Mouse (Mus musculus) CH12.LX (cell line): Measurements from ENCODE around the gene Nppc. TPM values are rescaled to one million over a fixed set of nuclear protein-coding genes. Genes with fewer than 3 reads are reported as not detected.

ENCODE experiments used
- DNase-seq: peaks from one replicate; pipeline ENCODE4 v3.0.0-alpha.2; 2013; ENCODE audit errors: extremely low read depth
- H3K27ac ChIP-seq: 2 replicates; pipeline ENCODE4 v1.5.1; 2012; ENCODE audit warnings: low read depth, mild to moderate bottlenecking, control low read depth, moderate library complexity; ENCODE audit not compliant: insufficient read depth
- H3K27me3 ChIP-seq: replicated peaks from 2 replicates; pipeline ENCODE3; 2012; ENCODE audit warnings: inconsistent platforms
- H3K36me3 ChIP-seq, 2 experiments: replicated peaks in 1 of 2; 2 replicates each; pipeline versions ENCODE3 to v1.6.1; 2012; ENCODE audit warnings: inconsistent platforms in 1 of 2, low read length in 1 of 2, mild to moderate bottlenecking in 1 of 2, mixed read lengths in 1 of 2, moderate library complexity in 1 of 2; ENCODE audit not compliant: control insufficient read depth in 1 of 2, insufficient read depth in 1 of 2
- H3K4me1 ChIP-seq, 2 experiments: 2 replicates each; pipeline ENCODE4 v1.6.1; 2012; ENCODE audit warnings: inconsistent platforms in 1 of 2, moderate library complexity in 1 of 2; ENCODE audit not compliant: insufficient read depth in 2 of 2, control insufficient read depth in 1 of 2
- H3K4me2 ChIP-seq: 2 replicates; pipeline ENCODE4 v1.6.1; 2012; ENCODE audit warnings: low read depth, mild to moderate bottlenecking, control low read depth; ENCODE audit not compliant: poor library complexity, insufficient read depth, severe bottlenecking
- H3K4me3 ChIP-seq, 3 experiments: fragments of 150-350 bp in 1 of 3; sonication (generic) in 1 of 3; replicated peaks in 1 of 3; 2 replicates each; pipeline versions ENCODE3 to v1.5.1; 2011 to 2012; ENCODE audit warnings: low read depth in 2 of 3, low read length in 2 of 3, mild to moderate bottlenecking in 2 of 3, moderate library complexity in 2 of 3, control low read depth in 1 of 3, improper control_type of control experiment in 1 of 3, inconsistent platforms in 1 of 3, mixed read lengths in 1 of 3; ENCODE audit not compliant: poor library complexity in 1 of 3
- H3K79me2 ChIP-seq: replicated peaks from 2 replicates; pipeline ENCODE4 v1.6.1; 2012; ENCODE audit warnings: mild to moderate bottlenecking, moderate library complexity; ENCODE audit not compliant: control insufficient read depth, poor library complexity, insufficient read depth, severe bottlenecking; ENCODE audit errors: extremely low read depth
- H3K9ac ChIP-seq: 2 replicates; pipeline ENCODE4 v1.6.1; 2012; ENCODE audit warnings: low read depth, mild to moderate bottlenecking, control low read depth, moderate library complexity; ENCODE audit not compliant: insufficient read depth
- H3K9me3 ChIP-seq: replicated peaks from 2 replicates; pipeline ENCODE3; 2012; ENCODE audit warnings: low read length, inconsistent platforms, mixed read lengths
- CTCF ChIP-seq, 2 experiments: IDR thresholded peaks in 1 of 2; conservative IDR thresholded peaks in 1 of 2; 2 replicates each; pipeline ENCODE4 v1.5.1; 2011 to 2012; ENCODE audit warnings: low read depth in 2 of 2, low read length in 2 of 2, improper control_type of control experiment in 1 of 2, inconsistent platforms in 1 of 2, mild to moderate bottlenecking in 1 of 2, moderate library complexity in 1 of 2
- E2F4 ChIP-seq: IDR thresholded peaks from 2 replicates; pipeline ENCODE4 v1.6.1; 2011; ENCODE audit warnings: low read depth, low read length, improper control_type of control experiment; ENCODE audit not compliant: insufficient replicate concordance
- MAFK ChIP-seq: IDR thresholded peaks from 2 replicates; pipeline ENCODE4 v1.6.1; 2011; ENCODE audit warnings: low read length, improper control_type of control experiment; ENCODE audit not compliant: insufficient replicate concordance
- NELFE ChIP-seq: IDR thresholded peaks from 2 replicates; pipeline ENCODE4 v1.6.1; 2011; ENCODE audit warnings: low read depth, low read length, improper control_type of control experiment
- NRF1 ChIP-seq: IDR thresholded peaks from 2 replicates; pipeline ENCODE4 v1.6.1; 2014; ENCODE audit warnings: low read depth, mild to moderate bottlenecking, inconsistent platforms, low read length, improper control_type of control experiment, moderate library complexity
- TBP ChIP-seq: conservative IDR thresholded peaks from 2 replicates; pipeline ENCODE4 v1.6.1; 2011; ENCODE audit warnings: low read depth, low read length, improper control_type of control experiment
- TCF12 ChIP-seq: IDR thresholded peaks from 2 replicates; pipeline ENCODE4 v1.6.1; 2014; ENCODE audit warnings: low read depth, mild to moderate bottlenecking, inconsistent platforms, low read length, improper control_type of control experiment
- ZNF384 ChIP-seq: IDR thresholded peaks from 2 replicates; pipeline ENCODE4 v1.6.1; 2012; ENCODE audit warnings: low read depth, low read length, improper control_type of control experiment, inconsistent platforms
- dilution Hi-C: fragments of 300-500 bp; cut with MboI; formaldehyde crosslinking; loops from 2 replicates; pipeline ENCODE4 v1.14.3; 2020; ENCODE audit warnings: low sequenced_read_pairs; ENCODE audit not compliant: extremely low pct_unique_long_range_greater_than_20kb, extremely low pct_ligation_motif_present
- in situ Hi-C: fragments of 300-500 bp; cut with MboI; formaldehyde crosslinking; loops from 3 replicates; pipeline ENCODE4 v1.14.3; 2019; ENCODE audit warnings: low sequenced_read_pairs, low pct_ligation_motif_present, low pct_unique_long_range_greater_than_20kb, mixed read lengths
- polyA plus RNA-seq: library from polyadenylated mRNA; unstranded; fragments of >175 nt; gene quantifications from 2 replicates; pipeline ENCODE4 v1.2.1, GENCODE M21; 2012; ENCODE audit warnings: low read depth; ENCODE audit not compliant: insufficient read length
- total RNA-seq, 2 experiments: library from RNA; depleted of rRNA; stranded (reverse); fragments of 300-350 nt in 1 of 2; fragments of >200 nt in 1 of 2; gene quantifications; 2 replicates each; pipeline ENCODE4 v1.2.3; 2012 to 2014

Gene Nppc
- total and polyA plus RNA-seq, 3 experiments, result 0.13 TPM; not detected in 2

DNA sequence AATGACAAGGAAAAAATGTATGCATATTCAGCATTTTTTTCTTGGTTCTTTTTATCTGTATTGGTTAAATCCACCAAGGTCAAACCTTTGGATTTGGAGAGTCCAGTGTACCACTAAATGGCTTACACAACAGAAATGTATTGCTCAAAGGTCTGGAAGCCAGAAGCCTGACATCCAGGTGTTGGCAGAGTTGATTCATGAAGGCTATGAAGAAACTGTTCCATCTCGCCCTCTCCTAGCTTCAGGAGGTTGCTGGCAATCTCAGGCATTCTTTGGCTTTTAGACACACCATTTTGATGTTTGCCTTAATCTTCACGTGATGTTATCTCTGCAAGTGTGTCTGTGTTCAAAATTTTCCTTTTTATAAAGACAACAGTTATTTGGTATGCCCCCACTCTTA, 41.7 kb upstream of the Nppc start:
- peaks cover 0 to 2% of the 10 kb centered on the region in 2 experiments for H3K36me3 ChIP-seq
- no peak overlapping the region for H3K4me3 ChIP-seq
- no peak overlapping the region for H3K4me2 ChIP-seq
- no peaks in the 10 kb centered on the region for H3K79me2 ChIP-seq
- in situ Hi-C loops, result no loop called here
- no peaks in the 10 kb centered on the region for H3K4me1 ChIP-seq
- DNase-seq, result no peak
- H3K27ac ChIP-seq, result no peak overlapping the region
- no peaks in the 10 kb centered on the region for H3K27me3 ChIP-seq
- H3K9me3 ChIP-seq, result no peaks in the 10 kb centered on the region
- TF ChIP-seq E2F4, result no peak
- 0 out of 2 replicates have a peak, but pooled peaks have one; percentile 16 for TF ChIP-seq MAFK
- TF ChIP-seq, all 38 proteins: peak for 1
- dilution Hi-C loops, result no loop called here
- no peak overlapping the region for H3K9ac ChIP-seq

DNA sequence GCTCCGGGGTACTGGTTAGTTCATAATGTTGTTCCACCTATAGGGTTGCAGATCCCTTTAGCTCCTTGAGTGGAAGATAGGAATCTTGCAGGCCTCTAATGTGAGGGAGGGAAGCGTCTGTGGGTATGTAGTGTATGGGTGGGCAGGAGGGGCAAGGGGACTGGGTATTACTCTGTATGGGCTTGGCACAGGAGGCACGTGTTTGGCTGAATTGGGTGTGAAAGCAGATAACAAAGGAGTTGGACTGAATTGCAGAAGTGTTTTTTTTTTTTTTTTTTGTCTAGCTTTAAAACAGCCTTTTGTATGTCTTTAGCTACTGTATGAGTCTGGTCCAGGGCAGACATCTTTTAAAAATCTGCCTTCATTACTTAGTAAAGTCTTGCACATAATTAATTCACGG, 39.2 kb upstream of the Nppc start:
- Histone ChIP-seq H3K9ac (no peak overlapping the region), H3K4me2 (no peak overlapping the region)
- dilution Hi-C loops, result no loop called here
- DNase-seq, result no peak
- in situ Hi-C loops, result no loop called here
- no peak for TF ChIP-seq E2F4
- TF ChIP-seq NRF1, result no peak
- TF ChIP-seq, all 38 proteins: peak for 0
- Histone ChIP-seq H3K27ac (no peak overlapping the region), H3K9me3 (no peaks in the 10 kb centered on the region), H3K36me3 (peaks cover 0 to 2% of the 10 kb centered on the region in 2 experiments), H3K79me2 (no peaks in the 10 kb centered on the region), H3K4me1 (peaks cover 0 to 8% of the 10 kb centered on the region in 2 experiments; a peak in 1 of 4 replicates), H3K27me3 (no peaks in the 10 kb centered on the region), H3K4me3 (no peak overlapping the region)

DNA sequence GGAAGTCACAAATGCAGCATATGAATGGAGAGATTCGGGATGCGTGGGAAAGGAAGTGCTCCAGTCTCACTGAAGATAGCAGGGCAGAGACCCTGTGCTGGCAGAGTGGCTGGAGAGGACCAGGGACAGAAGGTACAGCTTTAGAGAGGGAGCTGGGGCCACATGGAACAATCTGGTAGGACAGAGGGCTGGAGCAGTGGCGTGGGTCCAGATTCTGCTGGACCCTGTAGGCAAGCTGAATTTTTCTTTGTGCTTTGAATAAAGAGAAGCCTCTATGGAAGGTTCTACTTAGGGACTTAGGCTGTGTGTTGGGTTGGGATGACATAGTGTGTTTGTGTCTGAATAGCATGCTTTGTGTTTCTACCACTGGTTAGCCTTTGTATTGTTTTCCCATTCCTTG, 35.1 kb upstream of the Nppc start:
- H3K4me1 ChIP-seq, result peaks cover 3 to 16% of the 10 kb centered on the region in 2 experiments; a peak in 3 of 4 replicates
- in situ Hi-C loops (no loop called here), dilution Hi-C loops (no loop called here)
- no peak overlapping the region for H3K4me2 ChIP-seq
- no peaks in the 10 kb centered on the region for H3K36me3 ChIP-seq
- H3K27me3 ChIP-seq, result no peaks in the 10 kb centered on the region
- H3K4me3 ChIP-seq, result no peak overlapping the region
- H3K79me2 ChIP-seq, result no peaks in the 10 kb centered on the region
- no peak overlapping the region for H3K9ac ChIP-seq
- TF ChIP-seq NELFE (no peak), TCF12 (no peak), CTCF (conservative IDR thresholded peaks at IDR 0.05 in 1 of 2, IDR thresholded peaks at IDR 0.05 in 1 of 2; ENCODE audit: low read depth in 2 of 2, low read length in 2 of 2) (no peak), ZNF384 (no peak), NRF1 (no peak), TBP (no peak)
- DNase-seq, result no peak
- H3K27ac ChIP-seq, result no peak overlapping the region
- H3K9me3 ChIP-seq, result no peaks in the 10 kb centered on the region
